Mouse (Mus musculus): ENCODE results near the gene Gm20708. TPM values are rescaled to one million over a fixed set of nuclear protein-coding genes. Genes with fewer than 3 reads are reported as not detected.

Gene Gm20708
- polyA plus RNA-seq, 1 experiment from 2014 or later: not detected

DNA sequence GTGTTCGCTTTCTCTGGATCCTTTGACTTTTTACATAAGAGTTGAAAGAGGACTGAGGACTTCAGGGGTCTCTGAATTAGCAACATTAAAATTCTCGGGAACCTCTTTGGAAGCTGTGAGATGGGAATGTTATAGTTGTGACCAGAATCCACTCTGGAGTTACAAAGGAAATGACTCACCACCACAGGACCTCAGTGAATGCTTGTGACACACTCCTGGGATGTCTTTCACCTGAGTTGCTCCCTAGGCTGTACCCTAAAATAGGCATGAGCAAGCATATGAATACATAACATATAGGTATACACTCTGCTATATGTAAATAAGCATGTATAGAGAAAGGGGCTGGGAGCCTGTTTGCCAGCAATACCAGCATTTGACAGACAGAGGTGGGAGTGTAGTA is 34.0 kb downstream of the Gm20708 start:
- DNase-seq (ENCODE audit: low spot score) (no peak), ATAC-seq (ENCODE audit: insufficient read depth, low FRiP score, low TSS enrichment) (no peak)
- Histone ChIP-seq H3K4me3 (ENCODE audit: low read depth, low read length) (no peak overlapping the region), H3K27me3 (ENCODE audit: control insufficient read depth, insufficient read depth, low read length) (no peaks in the 10 kb centered on the region), H3K9ac (ENCODE audit: low read length) (no peak overlapping the region), H3K9me3 (ENCODE audit: control insufficient read depth, low read length) (no peaks in the 10 kb centered on the region), H3K27ac (ENCODE audit: low read depth, low read length) (no peak overlapping the region), H3K36me3 (ENCODE audit: control insufficient read depth, insufficient read depth, low read length) (no peaks in the 10 kb centered on the region), H3K4me1 (ENCODE audit: control insufficient read depth, insufficient read depth, low read length) (peaks cover 3% of the 10 kb centered on the region; the same call in 1 of the 2 replicates), H3K4me2 (ENCODE audit: low read depth) (no peak overlapping the region)
- WGBS: 92% methylated on average over 2 of the region's 2 CpGs

DNA sequence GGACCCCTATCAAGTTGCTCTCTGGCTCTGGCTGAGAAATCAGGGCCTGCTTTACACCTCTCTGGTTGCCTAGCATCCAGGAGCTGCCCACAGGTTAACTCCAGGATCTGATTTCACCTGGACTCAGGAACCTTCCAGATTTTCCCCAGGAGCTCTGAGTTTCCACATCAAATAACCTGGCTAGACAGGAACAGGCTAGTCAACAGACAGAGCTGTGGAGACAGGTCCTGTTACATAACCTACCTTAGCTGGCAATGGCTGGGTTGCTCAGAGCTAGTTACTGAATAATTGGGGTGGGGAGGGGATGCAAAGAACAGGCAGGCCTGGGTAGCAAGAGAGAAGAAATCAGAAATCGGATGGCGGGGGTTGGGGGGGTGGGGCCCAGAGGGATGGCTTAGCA is 35.5 kb downstream of the Gm20708 start:
- Histone ChIP-seq H3K4me1 (ENCODE audit: control insufficient read depth, insufficient read depth, low read length) (peaks cover 9% of the 10 kb centered on the region; the same call in 1 of the 2 replicates), H3K9ac (ENCODE audit: low read length) (no peak overlapping the region), H3K4me2 (ENCODE audit: low read depth) (no peak overlapping the region), H3K36me3 (ENCODE audit: control insufficient read depth, insufficient read depth, low read length) (no peaks in the 10 kb centered on the region), H3K9me3 (ENCODE audit: control insufficient read depth, low read length) (no peaks in the 10 kb centered on the region), H3K4me3 (ENCODE audit: low read depth, low read length) (no peak overlapping the region), H3K27me3 (ENCODE audit: control insufficient read depth, insufficient read depth, low read length) (no peaks in the 10 kb centered on the region), H3K27ac (ENCODE audit: low read depth, low read length) (no peak overlapping the region)
- ATAC-seq (ENCODE audit: insufficient read depth, low FRiP score, low TSS enrichment) (no peak), DNase-seq (ENCODE audit: low spot score) (no peak)
- 74% methylated on average over 2 of the region's 2 CpGs for WGBS

- Histone ChIP-seq H3K27me3 (ENCODE audit: control insufficient read depth, insufficient read depth, low read length) (no peaks in the 10 kb centered on the region), H3K36me3 (ENCODE audit: control insufficient read depth, insufficient read depth, low read length) (no peaks in the 10 kb centered on the region), H3K9ac (ENCODE audit: low read length) (no peak overlapping the region), H3K4me3 (ENCODE audit: low read depth, low read length) (no peak overlapping the region), H3K27ac (ENCODE audit: low read depth, low read length) (no peak overlapping the region), H3K4me1 (ENCODE audit: control insufficient read depth, insufficient read depth, low read length) (peaks cover 12% of the 10 kb centered on the region; the same call in 1 of the 2 replicates), H3K9me3 (ENCODE audit: control insufficient read depth, low read length) (no peaks in the 10 kb centered on the region), H3K4me2 (ENCODE audit: low read depth) (no peak overlapping the region)
- 87% methylated on average over 2 of the region's 2 CpGs for WGBS
- ATAC-seq (ENCODE audit: insufficient read depth, low FRiP score, low TSS enrichment) (no peak), DNase-seq (ENCODE audit: low spot score) (no peak)
Observed at GRCm38 (mm10) chr11:117845651-117846050, 36.2 kb downstream of the Gm20708 start.

- WGBS: 68% methylated on average over 5 of the region's 5 CpGs
- Histone ChIP-seq H3K36me3 (ENCODE audit: control insufficient read depth, insufficient read depth, low read length) (no peaks in the 10 kb centered on the region; the same call in 1 of the 2 replicates), H3K4me2 (ENCODE audit: low read depth) (no peak overlapping the region), H3K4me1 (ENCODE audit: control insufficient read depth, insufficient read depth, low read length) (peaks cover 12% of the 10 kb centered on the region; the same call in 1 of the 2 replicates), H3K9me3 (ENCODE audit: control insufficient read depth, low read length) (no peaks in the 10 kb centered on the region), H3K9ac (ENCODE audit: low read length) (no peak overlapping the region), H3K4me3 (ENCODE audit: low read depth, low read length) (no peak overlapping the region), H3K27me3 (ENCODE audit: control insufficient read depth, insufficient read depth, low read length) (no peaks in the 10 kb centered on the region), H3K27ac (ENCODE audit: low read depth, low read length) (no peak overlapping the region)
- DNase-seq (ENCODE audit: low spot score): no peak
- no peak for ATAC-seq (ENCODE audit: insufficient read depth, low FRiP score, low TSS enrichment)
Observed at GRCm38 (mm10) chr11:117846640-117847039, 37.2 kb downstream of the Gm20708 start.

GRCm38 (mm10) chr11:117847593-117848215 is 38.2 kb downstream of the Gm20708 start:
- Histone ChIP-seq H3K4me3 (ENCODE audit: low read depth, low read length) (no peak overlapping the region), H3K27me3 (ENCODE audit: control insufficient read depth, insufficient read depth, low read length) (no peaks in the 10 kb centered on the region), H3K9ac (ENCODE audit: low read length) (peak overlapping the region; percentile 62; the same call in 1 of the 2 replicates), H3K4me1 (ENCODE audit: control insufficient read depth, insufficient read depth, low read length) (peaks cover 12% of the 10 kb centered on the region; the same call in 1 of the 2 replicates), H3K27ac (ENCODE audit: low read depth, low read length) (no peak overlapping the region), H3K4me2 (ENCODE audit: low read depth) (no peak overlapping the region), H3K36me3 (ENCODE audit: control insufficient read depth, insufficient read depth, low read length) (peaks cover under 1% of the 10 kb centered on the region), H3K9me3 (ENCODE audit: control insufficient read depth, low read length) (no peaks in the 10 kb centered on the region)
- DNase-seq (ENCODE audit: low spot score) (no peak), ATAC-seq (ENCODE audit: insufficient read depth, low FRiP score, low TSS enrichment) (no peak)
- 81% methylated on average over 7 of the region's 7 CpGs for WGBS

DNA sequence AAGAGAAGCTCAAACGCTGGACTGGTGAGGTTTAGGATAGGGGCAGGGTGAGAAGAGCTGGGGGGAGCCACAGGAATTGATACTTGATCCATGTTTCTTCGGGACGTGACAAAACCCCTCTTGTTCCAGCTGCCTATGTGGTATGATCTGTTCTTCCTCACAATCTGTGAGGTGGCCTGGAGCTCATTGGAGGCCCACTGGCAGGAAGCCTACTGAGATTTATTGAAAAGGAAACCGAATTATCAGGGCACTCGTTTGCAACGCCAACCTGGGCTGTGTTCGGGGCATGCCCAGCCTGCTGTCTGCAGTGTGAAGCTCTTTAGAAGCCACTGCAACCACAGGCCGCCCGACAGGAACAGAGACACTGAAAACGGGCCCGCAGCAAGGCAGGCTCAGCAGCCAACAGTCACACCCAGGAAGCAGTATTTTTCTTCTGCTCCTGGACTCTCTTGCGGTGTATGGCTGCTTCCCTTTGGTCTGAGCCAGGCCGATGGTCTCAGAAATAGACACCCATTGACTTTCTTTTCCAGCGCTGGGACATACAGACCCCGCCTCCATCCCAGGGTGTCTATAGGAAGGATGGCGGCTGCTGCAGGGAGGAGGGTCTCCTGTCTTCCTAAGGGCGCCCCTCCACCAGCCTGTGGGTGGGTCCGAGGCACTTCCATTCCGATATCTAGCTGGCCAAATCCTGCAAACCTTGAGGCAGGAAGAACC is 39.0 kb downstream of the Gm20708 start:
- Histone ChIP-seq H3K27me3 (ENCODE audit: control insufficient read depth, insufficient read depth, low read length) (no peaks in the 10 kb centered on the region), H3K9ac (ENCODE audit: low read length) (peak overlapping the region; percentile 62), H3K4me1 (ENCODE audit: control insufficient read depth, insufficient read depth, low read length) (peaks cover 12% of the 10 kb centered on the region; the same call in 1 of the 2 replicates), H3K27ac (ENCODE audit: low read depth, low read length) (peak overlapping the region; percentile 86), H3K4me3 (ENCODE audit: low read depth, low read length) (peak overlapping the region; percentile 50), H3K9me3 (ENCODE audit: control insufficient read depth, low read length) (no peaks in the 10 kb centered on the region), H3K4me2 (ENCODE audit: low read depth) (peak overlapping the region; percentile 48), H3K36me3 (ENCODE audit: control insufficient read depth, insufficient read depth, low read length) (peaks cover 3% of the 10 kb centered on the region)
- WGBS: 9% methylated on average over 19 of the region's 19 CpGs
- DNase-seq (ENCODE audit: low spot score) (no peak), ATAC-seq (ENCODE audit: insufficient read depth, low FRiP score, low TSS enrichment) (peak; percentile 75)

DNA sequence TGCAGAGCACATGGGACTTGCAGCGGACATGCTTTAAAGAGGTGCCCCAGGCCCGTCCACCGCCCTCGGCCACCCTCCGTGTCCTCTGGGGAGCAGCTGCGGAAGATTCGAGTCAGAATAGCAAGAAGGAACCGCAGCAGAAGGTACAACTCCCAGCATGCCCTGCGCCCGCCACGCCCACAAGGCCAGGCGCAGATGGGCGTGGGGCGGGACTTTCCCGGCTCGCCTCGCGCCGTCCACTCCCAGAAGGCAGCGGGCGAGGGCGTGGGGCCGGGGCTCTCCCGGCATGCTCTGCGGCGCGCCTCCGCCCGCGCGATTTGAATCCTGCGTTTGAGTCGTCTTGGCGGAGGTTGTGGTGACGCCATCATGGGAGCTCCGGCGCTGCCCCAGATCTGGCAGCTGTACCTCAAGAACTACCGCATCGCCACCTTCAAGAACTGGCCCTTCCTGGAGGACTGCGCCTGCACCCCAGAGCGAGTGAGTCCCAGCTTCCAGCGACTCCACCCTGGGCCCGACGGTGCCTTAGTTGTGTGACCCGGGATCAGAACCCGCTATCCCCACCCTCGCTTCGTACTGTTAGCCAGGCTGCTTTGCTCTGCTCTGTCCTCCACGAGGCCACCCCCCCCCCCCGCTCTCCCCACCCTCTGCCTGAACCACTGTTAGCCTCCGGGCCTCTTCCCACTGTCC is 39.7 kb downstream of the Gm20708 start, which contains the start of gene Birc5:
Birc5 (plus strand) TSS at position 267 of the 687 bp plus-strand sequence.
- H3K9ac ChIP-seq (ENCODE audit: low read length): peak within 1 kb of the TSS; percentile 62
- under 1% methylated on average over 50 of the region's 51 CpGs for WGBS

DNA sequence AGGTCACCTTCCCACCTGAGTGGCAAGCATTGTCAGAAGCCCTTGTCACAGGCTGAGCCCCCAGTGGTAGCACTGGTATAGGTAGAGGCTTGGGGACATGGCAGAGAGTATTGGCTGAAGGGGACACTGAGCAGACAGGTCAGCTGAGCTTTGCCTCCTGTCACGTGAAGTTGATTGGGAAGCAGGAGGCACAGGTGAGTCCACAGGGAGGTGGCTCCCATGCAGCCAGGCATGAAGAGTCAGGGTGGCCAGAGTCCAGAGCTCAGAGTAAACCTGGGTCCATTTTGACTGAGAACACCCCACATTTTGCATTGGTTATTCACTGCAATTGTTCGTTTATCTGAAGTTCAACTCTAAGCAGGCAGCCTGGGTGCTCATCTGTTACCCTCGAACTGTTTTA is 43.4 kb downstream of the Gm20708 start:
- no peak for ATAC-seq (ENCODE audit: insufficient read depth, low FRiP score, low TSS enrichment)
- no peak overlapping the region for H3K9ac ChIP-seq (ENCODE audit: low read length)
- H3K27me3 ChIP-seq (ENCODE audit: control insufficient read depth, insufficient read depth, low read length): no peaks in the 10 kb centered on the region
- peaks cover 20% of the 10 kb centered on the region for H3K36me3 ChIP-seq (ENCODE audit: control insufficient read depth, insufficient read depth, low read length)
- H3K4me1 ChIP-seq (ENCODE audit: control insufficient read depth, insufficient read depth, low read length): peaks cover 12% of the 10 kb centered on the region; the same call in 1 of the 2 replicates
- no peak overlapping the region for H3K27ac ChIP-seq (ENCODE audit: low read depth, low read length)
- H3K9me3 ChIP-seq (ENCODE audit: control insufficient read depth, low read length): no peaks in the 10 kb centered on the region
- 96% methylated on average over 3 of the region's 3 CpGs for WGBS
- H3K4me3 ChIP-seq (ENCODE audit: low read depth, low read length): no peak overlapping the region
- no peak overlapping the region for H3K4me2 ChIP-seq (ENCODE audit: low read depth)
- DNase-seq (ENCODE audit: low spot score): no peak

More for the DNA sequence above, 39.7 kb downstream of the Gm20708 start, which contains the start of gene Birc5:
- DNase-seq (ENCODE audit: low spot score) (peak; percentile 99), ATAC-seq (ENCODE audit: insufficient read depth, low FRiP score, low TSS enrichment) (peak; percentile 92)
- peaks cover 4% of the 10 kb centered on the region for H3K36me3 ChIP-seq (ENCODE audit: control insufficient read depth, insufficient read depth, low read length)
- H3K9me3 ChIP-seq (ENCODE audit: control insufficient read depth, low read length): no peaks in the 10 kb centered on the region
- H3K4me1 ChIP-seq (ENCODE audit: control insufficient read depth, insufficient read depth, low read length): peaks cover 12% of the 10 kb centered on the region; the same call in 1 of the 2 replicates
- H3K27ac ChIP-seq (ENCODE audit: low read depth, low read length): peak within 1 kb of the TSS; percentile 86
- peak within 1 kb of the TSS; percentile 50 for H3K4me3 ChIP-seq (ENCODE audit: low read depth, low read length)
- peak within 1 kb of the TSS; percentile 65 for H3K4me2 ChIP-seq (ENCODE audit: low read depth)
- no peaks in the 10 kb centered on the region for H3K27me3 ChIP-seq (ENCODE audit: control insufficient read depth, insufficient read depth, low read length)
